Mouse (Mus musculus): ENCODE measurements around the gene Awat1. TPM values are rescaled to one million over a fixed set of nuclear protein-coding genes. Genes with fewer than 3 reads are reported as not detected.

Gene Awat1
- not detected in 2 replicates for polyA plus RNA-seq (2015; fragmentation: Nextera tagmentation; extraction: Ambion mirVana)

- Histone ChIP-seq H3K4me3 (replicated peaks) (no peak within 1 kb of the TSS), H3K4me2 (no peak within 1 kb of the TSS), H3K27ac (no peak within 1 kb of the TSS), H3K36me3 (no peaks in the 10 kb centered on the region), H3K9me3 (replicated peaks) (no peaks in the 10 kb centered on the region), H3K27me3 (peaks cover 23% of the 10 kb centered on the region), H3K9ac (no peak within 1 kb of the TSS), H3K4me1 (no peaks in the 10 kb centered on the region)
- 86% methylated on average over 1 of the region's 1 CpGs for WGBS
- no peak for ATAC-seq (replicated peaks; ENCODE audit: low FRiP score)
Measured at GRCm38 (mm10) chrX:100571951-100572350, at the start of gene Awat1. TSS of gene Awat1 (plus strand) at chrX:100572251.

GRCm38 (mm10) chrX:100524471-100524870, 47.6 kb upstream of the Awat1 start, which contains the start of gene Dgat2l6:
TSS of gene Dgat2l6 (plus strand) at chrX:100524838.
- Histone ChIP-seq H3K4me3 (replicated peaks) (no peak within 1 kb of the TSS), H3K27ac (no peak within 1 kb of the TSS), H3K9me3 (replicated peaks) (no peaks in the 10 kb centered on the region), H3K4me1 (no peaks in the 10 kb centered on the region), H3K36me3 (no peaks in the 10 kb centered on the region), H3K9ac (no peak within 1 kb of the TSS), H3K4me2 (no peak within 1 kb of the TSS), H3K27me3 (peaks cover 44% of the 10 kb centered on the region)
- no peak for ATAC-seq (replicated peaks; ENCODE audit: low FRiP score)
- 88% methylated on average over 4 of the region's 4 CpGs for WGBS

- 73% methylated on average over 3 of the region's 3 CpGs for WGBS
- peaks cover 30% of the 10 kb centered on the region for H3K27me3 ChIP-seq
Measured at GRCm38 (mm10) chrX:100556026-100556425, 16.0 kb upstream of the Awat1 start.

GRCm38 (mm10) chrX:100565696-100566095, 6.4 kb upstream of the Awat1 start:
- H3K4me1 ChIP-seq, result no peaks in the 10 kb centered on the region
- no peaks in the 10 kb centered on the region for H3K9me3 ChIP-seq (replicated peaks)
- H3K4me3 ChIP-seq (replicated peaks), result no peak overlapping the region
- WGBS, result 89% methylated on average over 3 of the region's 3 CpGs
- no peak overlapping the region for H3K4me2 ChIP-seq
- H3K27me3 ChIP-seq, result 0 out of 2 replicates have a peak, but pooled peaks cover 6% of the 10 kb centered on the region
- no peak overlapping the region for H3K27ac ChIP-seq
- H3K36me3 ChIP-seq, result no peaks in the 10 kb centered on the region
- ATAC-seq (replicated peaks; ENCODE audit: low FRiP score), result no peak
- H3K9ac ChIP-seq, result no peak overlapping the region

More at GRCm38 (mm10) chrX:100556026-100556425, 16.0 kb upstream of the Awat1 start:
- Histone ChIP-seq H3K4me1 (no peaks in the 10 kb centered on the region), H3K36me3 (no peaks in the 10 kb centered on the region), H3K4me2 (no peak overlapping the region), H3K9me3 (replicated peaks) (no peaks in the 10 kb centered on the region), H3K27ac (no peak overlapping the region), H3K9ac (no peak overlapping the region), H3K4me3 (replicated peaks) (no peak overlapping the region)
- ATAC-seq (replicated peaks; ENCODE audit: low FRiP score), result no peak

- Histone ChIP-seq H3K27me3 (peaks cover 54% of the 10 kb centered on the region), H3K36me3 (no peaks in the 10 kb centered on the region), H3K4me2 (no peak within 1 kb of the TSS), H3K9ac (no peak within 1 kb of the TSS), H3K27ac (no peak within 1 kb of the TSS), H3K4me3 (replicated peaks) (no peak within 1 kb of the TSS), H3K9me3 (replicated peaks) (no peaks in the 10 kb centered on the region), H3K4me1 (no peaks in the 10 kb centered on the region)
- ATAC-seq (replicated peaks; ENCODE audit: low FRiP score), result no peak
- 64% methylated on average over 4 of the region's 4 CpGs for WGBS
Measured at GRCm38 (mm10) chrX:100594791-100595190, 22.7 kb downstream of the Awat1 start, which contains the start of gene P2ry4. TSS of gene P2ry4 (minus strand) at chrX:100594869.

GRCm38 (mm10) chrX:100597439-100597838, 25.4 kb downstream of the Awat1 start:
- Histone ChIP-seq H3K36me3 (no peaks in the 10 kb centered on the region), H3K27ac (no peak overlapping the region), H3K9ac (no peak overlapping the region), H3K9me3 (replicated peaks) (no peaks in the 10 kb centered on the region), H3K27me3 (peaks cover 62% of the 10 kb centered on the region), H3K4me2 (no peak overlapping the region), H3K4me1 (no peaks in the 10 kb centered on the region), H3K4me3 (replicated peaks) (no peak overlapping the region)
- ATAC-seq (replicated peaks; ENCODE audit: low FRiP score), result no peak
- 25% methylated on average over 5 of the region's 5 CpGs for WGBS

- 66% methylated on average over 4 of the region's 4 CpGs for WGBS
- no peak for ATAC-seq (replicated peaks; ENCODE audit: low FRiP score)
- H3K9ac ChIP-seq, result no peak overlapping the region
- H3K4me3 ChIP-seq (replicated peaks), result no peak overlapping the region
- no peak overlapping the region for H3K27ac ChIP-seq
- no peaks in the 10 kb centered on the region for H3K9me3 ChIP-seq (replicated peaks)
- H3K4me1 ChIP-seq, result no peaks in the 10 kb centered on the region
- H3K27me3 ChIP-seq, result peaks cover 47% of the 10 kb centered on the region
- no peak overlapping the region for H3K4me2 ChIP-seq
- H3K36me3 ChIP-seq, result no peaks in the 10 kb centered on the region
Measured at GRCm38 (mm10) chrX:100599755-100600154, 27.7 kb downstream of the Awat1 start.

- no peaks in the 10 kb centered on the region for H3K36me3 ChIP-seq
- no peak within 1 kb of the TSS for H3K9ac ChIP-seq
- no peaks in the 10 kb centered on the region for H3K9me3 ChIP-seq (replicated peaks)
- H3K27me3 ChIP-seq, result peaks cover 26% of the 10 kb centered on the region
- H3K4me1 ChIP-seq, result no peaks in the 10 kb centered on the region
- WGBS, result 81% methylated on average over 1 of the region's 1 CpGs
- no peak within 1 kb of the TSS for H3K27ac ChIP-seq
- no peak within 1 kb of the TSS for H3K4me3 ChIP-seq (replicated peaks)
- no peak within 1 kb of the TSS for H3K4me2 ChIP-seq
- no peak for ATAC-seq (replicated peaks; ENCODE audit: low FRiP score)
Measured at GRCm38 (mm10) chrX:100605314-100605713, 33.3 kb downstream of the Awat1 start, which contains the start of gene Arr3. TSS of gene Arr3 (plus strand) at chrX:100605497.

- 57% methylated on average over 3 of the region's 3 CpGs for WGBS
- H3K9me3 ChIP-seq (replicated peaks), result no peaks in the 10 kb centered on the region
- H3K4me2 ChIP-seq, result no peak overlapping the region
- 0 out of 2 replicates have a peak, but pooled peaks have one; percentile 36 for ATAC-seq (replicated peaks; ENCODE audit: low FRiP score)
- H3K36me3 ChIP-seq, result peaks cover 14% of the 10 kb centered on the region
- H3K4me3 ChIP-seq (replicated peaks), result no peak overlapping the region
- H3K27me3 ChIP-seq, result peaks cover 29% of the 10 kb centered on the region
- no peak overlapping the region for H3K27ac ChIP-seq
- no peaks in the 10 kb centered on the region for H3K4me1 ChIP-seq
- no peak overlapping the region for H3K9ac ChIP-seq
Measured at GRCm38 (mm10) chrX:100618488-100618887, 46.4 kb downstream of the Awat1 start.

GRCm38 (mm10) chrX:100621366-100621765, 49.3 kb downstream of the Awat1 start:
- WGBS, result 71% methylated on average over 2 of the region's 2 CpGs

GRCm38 (mm10) chrX:100624242-100624641, 52.2 kb downstream of the Awat1 start:
- Histone ChIP-seq H3K4me2 (0 out of 2 replicates have a peak overlapping the region, but pooled peaks have one; percentile 55), H3K27ac (no peak overlapping the region), H3K27me3 (0 out of 2 replicates have a peak, but pooled peaks cover 6% of the 10 kb centered on the region), H3K4me1 (no peaks in the 10 kb centered on the region), H3K4me3 (replicated peaks) (no peak overlapping the region), H3K9me3 (replicated peaks) (no peaks in the 10 kb centered on the region), H3K36me3 (peaks cover 17% of the 10 kb centered on the region), H3K9ac (no peak overlapping the region)
- WGBS, result 88% methylated on average over 4 of the region's 4 CpGs
- ATAC-seq (replicated peaks; ENCODE audit: low FRiP score), result no peak

More at GRCm38 (mm10) chrX:100621366-100621765, 49.3 kb downstream of the Awat1 start:
- no peaks in the 10 kb centered on the region for H3K9me3 ChIP-seq (replicated peaks)
- no peak overlapping the region for H3K27ac ChIP-seq
- peaks cover 28% of the 10 kb centered on the region; the same call in 1 of the 2 replicates for H3K27me3 ChIP-seq
- H3K9ac ChIP-seq, result no peak overlapping the region
- H3K4me2 ChIP-seq, result no peak overlapping the region
- H3K4me3 ChIP-seq (replicated peaks), result no peak overlapping the region
- H3K4me1 ChIP-seq, result no peaks in the 10 kb centered on the region
- peaks cover 17% of the 10 kb centered on the region for H3K36me3 ChIP-seq
- ATAC-seq (replicated peaks; ENCODE audit: low FRiP score), result no peak

- H3K36me3 ChIP-seq, result peaks cover 17% of the 10 kb centered on the region
- peak overlapping the region; percentile 39; the same call in 1 of the 2 replicates for H3K9ac ChIP-seq
- H3K4me2 ChIP-seq, result peak overlapping the region; percentile 55
- 38% methylated on average over 7 of the region's 7 CpGs for WGBS
- H3K4me3 ChIP-seq (replicated peaks), result peak overlapping the region; percentile 65
- no peak overlapping the region; the same call in 1 of the 2 replicates for H3K27ac ChIP-seq
- H3K27me3 ChIP-seq, result 0 out of 2 replicates have a peak, but pooled peaks cover 6% of the 10 kb centered on the region
- no peaks in the 10 kb centered on the region for H3K9me3 ChIP-seq (replicated peaks)
- no peaks in the 10 kb centered on the region for H3K4me1 ChIP-seq
- ATAC-seq (replicated peaks; ENCODE audit: low FRiP score), result no peak
Measured at GRCm38 (mm10) chrX:100625146-100625545, 53.1 kb downstream of the Awat1 start.

GRCm38 (mm10) chrX:100625546-100625801, 53.4 kb downstream of the Awat1 start, which contains the start of gene Kif4:
TSS of gene Kif4 (plus strand) at chrX:100625737.
- H3K4me3 ChIP-seq (replicated peaks), result peak within 1 kb of the TSS; percentile 65
- H3K4me2 ChIP-seq, result peak within 1 kb of the TSS; percentile 67
- H3K27me3 ChIP-seq, result 0 out of 2 replicates have a peak, but pooled peaks cover 6% of the 10 kb centered on the region
- H3K36me3 ChIP-seq, result peaks cover 17% of the 10 kb centered on the region
- H3K4me1 ChIP-seq, result no peaks in the 10 kb centered on the region
- peak within 1 kb of the TSS; percentile 69 for H3K9ac ChIP-seq
- H3K27ac ChIP-seq, result peak within 1 kb of the TSS; percentile 86
- H3K9me3 ChIP-seq (replicated peaks), result no peaks in the 10 kb centered on the region
- ATAC-seq (replicated peaks; ENCODE audit: low FRiP score), result no peak
- WGBS, result 17% methylated on average over 3 of the region's 3 CpGs

Data from kidney, embryonic 15.5 days (tissue).